Mouse (Mus musculus) liver (tissue): ENCODE results near the gene Trim61.
"Not testable (repeated sequence)": the region's sequence is repeated elsewhere in the genome, so short reads cannot be mapped to it uniquely, and the experiment has no call there.

ENCODE experiments used
- DNase-seq: peaks from one replicate; pipeline ENCODE4 v3.0.0-alpha.2; 2020; ENCODE audit warnings: mixed read lengths

The Trim61 gene

GRCm38 (mm10) chr8:65018423-65018822, at the start of gene Trim61, which contains the start of gene Trim60:
Gene Trim61, minus strand, starts transcription at chr8:65018523.
Gene Trim60, minus strand, starts transcription at chr8:65018584.
- no peak for DNase-seq

DNA sequence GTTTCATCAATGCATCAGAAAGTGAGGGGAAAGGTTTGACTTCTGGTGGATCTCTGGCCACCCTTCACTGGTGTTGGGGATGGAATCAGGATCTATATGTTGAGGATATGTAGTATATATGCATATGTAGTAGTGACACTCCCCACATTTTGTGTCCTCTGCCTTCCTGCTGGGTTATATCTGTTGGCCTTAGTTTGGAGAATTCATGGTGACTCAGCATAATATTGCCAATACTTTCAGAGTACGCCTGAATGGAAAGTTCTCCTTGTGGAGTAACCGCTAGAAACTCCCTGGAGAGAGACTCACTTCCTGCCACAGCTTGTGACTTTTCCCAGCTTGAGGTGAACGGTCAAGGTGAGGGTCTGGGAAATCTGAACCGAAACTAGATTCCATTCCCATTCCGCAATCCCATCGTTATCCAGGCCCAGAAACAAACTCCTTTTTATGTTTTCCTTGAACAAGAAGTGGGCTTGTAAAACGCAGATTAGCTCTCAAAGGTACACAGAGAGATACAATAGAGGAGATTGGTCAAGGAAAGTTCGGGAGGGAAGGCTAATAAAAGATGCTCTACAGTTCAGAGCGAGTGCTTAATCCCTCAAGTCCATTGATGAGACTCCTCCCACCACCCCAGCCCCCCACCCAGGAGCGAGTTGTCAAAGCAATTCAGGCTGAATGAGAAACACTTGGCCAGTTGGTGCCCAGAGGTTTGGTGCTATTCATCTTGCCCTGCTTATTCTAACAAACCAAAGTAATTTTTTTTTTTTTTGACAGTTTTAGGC, 49.6 kb upstream of the Trim61 start:
- no peak for DNase-seq

DNA sequence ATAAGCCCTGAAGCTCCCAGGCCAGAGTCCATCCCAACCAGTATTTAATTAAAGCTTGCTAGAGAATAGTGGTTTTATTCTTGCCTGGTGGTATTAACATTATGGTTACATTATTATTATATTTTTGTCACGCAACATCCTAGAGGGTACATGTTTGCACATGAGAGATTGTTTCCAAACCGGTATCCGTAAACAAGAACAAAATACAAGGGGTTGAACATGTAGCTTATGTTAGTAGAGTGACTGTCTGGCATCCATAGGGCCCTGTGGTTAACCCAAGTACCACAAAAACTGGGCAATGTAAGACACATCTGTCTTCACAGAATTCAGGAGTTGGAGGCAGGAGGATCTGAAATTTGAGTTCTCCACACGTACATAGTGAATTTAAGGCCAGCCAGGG, 48.7 kb upstream of the Trim61 start:
- DNase-seq: no peak

- no peak for DNase-seq
Measured at GRCm38 (mm10) chr8:65065622-65066021, 47.3 kb upstream of the Trim61 start.

DNA sequence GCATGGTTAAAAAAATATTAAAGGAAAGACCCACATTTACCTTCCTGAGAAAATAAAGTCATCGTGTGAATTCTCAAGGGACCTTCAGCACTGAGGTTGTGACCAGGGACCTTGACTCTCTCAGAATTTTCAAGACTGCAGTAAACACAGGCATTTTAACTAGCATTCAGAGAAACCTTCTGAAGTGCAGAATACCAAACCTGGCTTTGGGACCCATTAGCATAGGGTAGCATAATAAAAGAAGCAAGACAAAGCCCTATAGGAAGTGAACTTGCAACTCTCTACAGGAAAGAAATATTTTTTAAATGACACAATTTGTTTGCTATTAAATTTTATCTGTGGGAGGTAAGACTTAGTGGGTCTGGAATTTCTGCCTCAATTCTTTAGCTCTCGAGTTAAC, 45.7 kb upstream of the Trim61 start:
- DNase-seq: no peak

GRCm38 (mm10) chr8:65062195-65062594, 43.9 kb upstream of the Trim61 start:
- no peak for DNase-seq

GRCm38 (mm10) chr8:65056722-65057121, 38.4 kb upstream of the Trim61 start:
- DNase-seq: no peak

- DNase-seq: no peak
Measured at GRCm38 (mm10) chr8:65053968-65054367, 35.6 kb upstream of the Trim61 start.

DNA sequence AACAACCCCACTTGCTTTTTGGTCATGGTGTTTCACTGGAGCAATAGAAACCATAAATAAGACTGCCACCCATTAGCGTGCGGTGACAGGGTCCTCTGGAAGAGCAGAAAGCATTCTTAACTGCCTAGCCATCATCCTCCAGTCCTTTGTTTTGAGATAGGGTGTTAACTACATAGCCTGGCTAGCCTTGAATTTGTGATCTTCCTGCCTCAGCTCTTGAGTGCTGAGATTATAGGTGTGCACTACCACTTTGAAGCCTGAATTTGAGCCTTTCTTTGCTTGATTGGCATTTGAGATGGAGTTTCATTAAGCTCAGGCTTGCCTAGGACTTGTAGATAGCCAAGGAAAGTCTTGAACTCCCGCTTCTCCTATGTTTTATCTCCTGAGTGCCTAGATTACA, 35.2 kb upstream of the Trim61 start:
- no peak for DNase-seq

GRCm38 (mm10) chr8:65047801-65048200, 29.5 kb upstream of the Trim61 start:
- no peak for DNase-seq

GRCm38 (mm10) chr8:65047193-65047592, 28.9 kb upstream of the Trim61 start:
- DNase-seq: no peak

GRCm38 (mm10) chr8:65046565-65046964, 28.2 kb upstream of the Trim61 start:
- DNase-seq: peak; percentile 23

- DNase-seq: peak; percentile 50
Measured at GRCm38 (mm10) chr8:65037117-65037533, 18.8 kb upstream of the Trim61 start, which contains the start of gene Apela. Gene Apela, minus strand, starts transcription at chr8:65037336.

- no peak for DNase-seq
Measured at GRCm38 (mm10) chr8:65034136-65034535, 15.8 kb upstream of the Trim61 start.

DNA sequence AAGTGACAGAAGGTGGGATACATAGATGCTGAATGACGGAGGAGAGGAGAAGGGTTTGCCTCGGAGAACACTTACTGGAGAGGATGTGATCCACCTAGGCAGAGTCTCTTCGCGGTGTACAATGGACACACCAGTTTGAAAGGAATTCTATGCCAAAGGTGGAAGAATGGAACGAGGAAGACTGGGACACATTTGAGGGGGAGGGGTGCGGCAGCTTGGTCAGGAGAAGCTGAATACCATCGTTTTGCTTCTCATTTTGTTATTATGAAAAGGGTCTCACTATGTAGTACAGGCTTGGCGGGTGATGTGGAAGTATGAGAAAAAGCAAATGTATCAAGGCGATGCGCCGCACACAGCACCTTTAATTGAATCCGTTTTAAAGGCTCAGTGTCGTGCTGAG, 14.7 kb upstream of the Trim61 start:
- no peak for DNase-seq

- no peak for DNase-seq
Measured at GRCm38 (mm10) chr8:65032107-65032506, 13.8 kb upstream of the Trim61 start.

DNA sequence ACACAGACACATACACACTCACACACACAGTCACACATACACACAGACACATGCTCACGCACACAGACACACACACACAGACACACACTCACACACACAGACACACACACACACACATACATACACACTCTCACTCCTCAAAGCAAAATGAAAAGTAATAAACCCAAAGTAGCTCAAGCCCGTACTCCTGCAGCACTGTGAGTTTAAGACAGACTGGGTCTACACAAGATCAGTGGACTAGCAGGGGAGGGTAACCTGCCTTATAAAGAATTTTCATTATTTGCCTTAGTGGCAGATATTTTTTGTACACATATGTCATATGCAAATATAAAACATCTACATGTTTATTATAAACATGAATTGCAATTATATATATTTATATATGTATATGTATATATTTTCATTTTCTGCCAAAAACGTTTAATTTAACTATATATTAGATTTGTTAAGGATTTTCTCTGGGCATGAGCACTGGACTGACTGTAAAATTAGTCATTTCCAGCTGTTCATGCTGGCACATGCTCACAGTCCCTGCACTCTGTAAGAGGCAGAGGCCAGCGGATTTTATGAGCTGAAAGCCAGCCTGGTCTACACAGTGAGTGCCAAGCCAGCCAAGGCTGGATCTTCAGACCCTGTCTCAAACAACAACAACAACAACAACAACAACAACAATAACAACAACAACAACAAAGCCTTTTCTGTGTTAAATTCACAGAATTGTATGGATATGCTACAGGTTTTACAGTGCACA, 12.6 kb upstream of the Trim61 start:
- DNase-seq: no peak

DNA sequence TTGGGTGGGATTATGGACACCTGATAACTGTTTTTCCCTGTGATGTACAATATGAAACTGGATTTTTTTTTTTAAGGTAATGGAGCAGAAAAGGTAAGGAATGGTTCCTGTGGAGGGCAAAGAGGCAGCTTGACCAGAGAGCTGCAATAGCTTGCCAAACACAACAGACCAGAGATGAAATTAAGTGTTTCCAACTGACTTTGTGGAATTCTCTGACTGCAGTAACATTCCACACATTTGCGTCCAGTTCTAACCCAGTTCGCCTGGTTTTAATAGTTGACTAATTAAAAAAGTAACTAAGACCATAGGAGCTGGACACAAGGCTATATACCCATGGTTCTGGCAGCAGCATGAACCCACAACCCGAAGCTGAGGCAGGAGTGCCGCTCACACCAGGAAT, 11.5 kb upstream of the Trim61 start:
- no peak for DNase-seq

GRCm38 (mm10) chr8:65028959-65029686, 10.8 kb upstream of the Trim61 start:
- DNase-seq: no peak

- peak; percentile 49 for DNase-seq
Measured at GRCm38 (mm10) chr8:65022485-65022884, 4.2 kb upstream of the Trim61 start.

- not testable (repeated sequence) for DNase-seq
Measured at GRCm38 (mm10) chr8:65007616-65008015, 10.7 kb downstream of the Trim61 start.

GRCm38 (mm10) chr8:64998806-64999365, 19.4 kb downstream of the Trim61 start:
- no peak for DNase-seq

- no peak for DNase-seq
Measured at GRCm38 (mm10) chr8:64987731-64988130, 30.6 kb downstream of the Trim61 start, which contains the start of gene Trim75. Gene Trim75, minus strand, starts transcription at chr8:64987831.
